Mouse (Mus musculus) cerebral cortex, adult 2 months (tissue): ENCODE data around the gene Fndc5.

Experiments
- WGBS: fragments of 180-500 bp; shearing (Covaris S2); methylation state at CpG from one replicate; pipeline ENCODE4 v1.1.7; 2018; 5-methylcytosine and 5-hydroxymethylcytosine counted together

Fndc5 gene

DNA sequence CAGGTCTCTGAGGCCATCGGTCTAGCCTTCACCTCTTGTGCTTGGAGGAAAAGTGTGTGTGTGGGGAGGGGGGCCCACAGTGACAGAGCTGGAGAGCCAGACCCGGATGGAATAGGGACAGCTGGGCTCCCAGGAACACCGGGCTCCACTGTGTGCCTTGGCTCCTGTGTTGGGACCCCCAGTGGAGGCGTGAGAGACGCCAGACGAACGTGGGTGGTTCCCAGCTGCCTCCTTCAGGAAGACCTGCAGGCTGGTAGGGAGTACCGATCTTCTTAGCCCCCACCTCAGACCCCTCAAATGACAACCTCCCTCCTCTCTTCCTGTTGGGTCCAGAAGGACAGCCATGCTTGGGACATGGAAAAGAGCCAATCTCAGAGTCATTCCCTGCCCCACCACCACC, 14.1 kb upstream of the Fndc5 start:
- 30% methylated on average over 8 of the region's 8 CpGs for WGBS

DNA sequence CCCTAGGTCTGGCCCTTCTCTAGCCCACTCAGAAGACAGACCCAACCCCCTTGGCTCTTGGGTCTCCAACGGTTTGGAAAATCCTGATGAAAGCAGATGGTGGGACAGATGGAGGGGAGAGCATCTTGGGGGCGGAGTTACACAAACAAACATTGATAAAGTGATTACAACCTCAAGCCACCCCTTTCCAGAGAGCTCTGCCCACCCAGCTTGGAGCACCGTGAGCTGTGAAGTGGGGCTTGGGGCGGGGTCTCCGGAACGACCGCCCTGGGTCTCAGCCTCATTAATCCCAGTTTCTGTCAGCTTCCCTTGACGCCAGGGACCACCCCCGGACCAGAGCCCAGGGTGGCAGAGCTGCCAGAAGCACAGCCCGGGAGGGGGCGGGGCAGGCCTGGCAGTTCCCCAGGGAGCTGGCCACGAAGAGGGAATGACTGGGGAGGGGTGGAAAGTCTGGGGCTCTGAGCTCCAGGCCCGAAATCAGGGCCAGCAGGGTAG, 12.1 kb upstream of the Fndc5 start:
- WGBS, result 11% methylated on average over 13 of the region's 13 CpGs

DNA sequence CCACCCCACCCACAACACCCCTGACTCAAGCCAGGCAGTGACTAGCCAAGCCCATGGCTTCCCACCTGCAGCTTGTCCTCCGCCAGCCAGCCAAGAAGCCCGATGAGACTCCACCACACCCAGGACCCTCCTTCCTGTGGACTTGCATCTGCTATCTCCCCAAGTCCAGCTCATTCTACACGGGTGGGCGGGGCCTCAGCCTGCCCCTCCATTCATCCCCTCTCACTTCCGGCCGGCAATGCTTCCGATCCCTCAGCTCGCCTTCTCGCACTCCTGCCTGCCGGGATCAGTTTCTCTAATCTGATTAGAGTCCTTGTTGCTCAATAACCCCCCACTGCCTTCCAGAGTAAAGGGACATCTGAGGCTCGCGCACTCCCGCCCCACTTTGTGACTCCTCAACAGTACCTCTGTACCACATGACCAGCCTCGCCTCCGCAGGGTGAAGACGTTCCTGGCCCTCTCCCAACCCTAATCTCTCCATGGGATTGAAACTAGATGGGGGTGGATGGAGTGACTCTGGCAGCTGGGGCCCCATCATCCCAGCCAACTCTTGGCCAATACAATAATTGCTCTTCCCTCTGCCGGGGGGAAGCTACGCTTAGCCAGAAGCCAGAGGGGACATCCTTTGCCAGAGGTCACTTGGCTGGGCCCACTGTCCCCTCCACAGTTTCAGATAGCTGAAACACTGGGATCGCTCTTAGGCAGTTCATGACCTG, 10.9 kb upstream of the Fndc5 start:
- 29% methylated on average over 19 of the region's 19 CpGs for WGBS

DNA sequence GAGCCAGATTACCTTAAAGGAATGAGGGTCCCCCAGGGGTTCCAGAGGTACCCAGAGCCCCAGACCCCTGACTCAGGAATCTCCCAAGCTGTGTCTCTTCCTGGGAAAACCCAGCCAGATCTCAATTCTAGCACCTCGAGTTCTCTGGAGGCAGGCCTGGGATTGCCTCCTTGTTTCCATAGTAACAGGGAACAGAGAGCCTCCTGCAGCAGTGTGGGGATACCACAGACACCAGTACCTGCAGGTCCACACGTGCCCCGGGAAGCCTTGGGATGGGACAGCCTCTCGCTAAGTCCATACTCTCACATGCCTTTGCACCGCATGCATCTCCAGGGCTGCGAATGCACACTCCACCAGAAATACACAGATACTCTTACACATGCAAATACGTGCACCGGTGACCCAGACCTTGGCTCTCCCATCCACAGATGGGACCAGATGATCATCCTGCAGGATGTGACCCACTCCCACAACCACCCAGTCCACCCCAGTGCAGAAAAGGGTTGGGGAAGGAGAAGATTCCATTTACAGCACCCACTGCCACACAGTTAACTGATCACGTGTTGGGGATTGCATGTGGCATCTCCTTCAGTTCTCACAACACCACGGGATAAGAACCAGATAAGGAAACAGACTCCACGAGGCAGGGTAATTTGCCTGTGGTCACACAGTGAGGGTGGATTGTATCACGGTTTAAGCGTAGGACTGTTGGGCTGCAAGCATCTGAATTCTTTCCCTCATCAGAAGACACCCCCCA, 8.0 kb upstream of the Fndc5 start:
- 33% methylated on average over 13 of the region's 13 CpGs for WGBS

DNA sequence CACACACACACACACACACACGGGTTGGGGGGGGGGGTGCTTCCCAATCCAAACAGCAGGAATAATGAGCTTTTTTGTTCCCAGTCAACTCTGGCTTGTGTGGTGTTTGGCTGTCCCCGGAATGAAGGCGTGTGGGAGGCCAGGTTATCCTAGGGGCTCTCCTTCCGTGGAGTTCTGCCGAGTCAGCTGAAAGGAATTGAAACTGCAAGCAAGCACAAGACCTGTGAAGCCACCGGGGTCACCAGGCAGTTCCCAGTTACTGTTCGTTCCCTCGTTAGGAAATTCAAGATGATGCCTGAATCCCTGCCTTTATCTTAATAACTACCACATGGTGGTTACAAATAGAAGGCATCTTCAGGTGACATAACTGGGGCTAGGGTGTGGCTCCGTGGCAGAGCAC, 7.4 kb upstream of the Fndc5 start:
- 18% methylated on average over 9 of the region's 9 CpGs for WGBS

DNA sequence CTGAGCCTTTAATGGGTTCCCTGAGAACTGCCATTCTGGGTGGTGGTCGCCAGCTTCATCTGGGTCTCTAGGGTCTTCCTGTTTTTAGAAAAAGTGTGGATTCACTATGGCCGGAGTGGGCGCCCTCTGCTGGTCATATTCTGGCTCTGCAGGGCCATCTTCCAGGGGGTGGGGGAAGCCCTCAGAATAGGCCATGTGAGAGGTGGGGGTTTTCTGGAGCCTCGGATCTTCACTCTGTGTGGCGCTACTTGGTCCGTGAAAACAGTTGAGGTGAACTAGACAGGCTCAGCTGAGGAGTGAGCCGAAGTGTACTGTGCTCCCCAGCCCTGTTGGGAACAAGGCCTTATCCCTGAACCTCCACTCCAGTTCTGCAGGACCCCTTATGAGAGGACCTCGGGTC, 6.7 kb upstream of the Fndc5 start:
- WGBS, result 7% methylated on average over 8 of the region's 8 CpGs

DNA sequence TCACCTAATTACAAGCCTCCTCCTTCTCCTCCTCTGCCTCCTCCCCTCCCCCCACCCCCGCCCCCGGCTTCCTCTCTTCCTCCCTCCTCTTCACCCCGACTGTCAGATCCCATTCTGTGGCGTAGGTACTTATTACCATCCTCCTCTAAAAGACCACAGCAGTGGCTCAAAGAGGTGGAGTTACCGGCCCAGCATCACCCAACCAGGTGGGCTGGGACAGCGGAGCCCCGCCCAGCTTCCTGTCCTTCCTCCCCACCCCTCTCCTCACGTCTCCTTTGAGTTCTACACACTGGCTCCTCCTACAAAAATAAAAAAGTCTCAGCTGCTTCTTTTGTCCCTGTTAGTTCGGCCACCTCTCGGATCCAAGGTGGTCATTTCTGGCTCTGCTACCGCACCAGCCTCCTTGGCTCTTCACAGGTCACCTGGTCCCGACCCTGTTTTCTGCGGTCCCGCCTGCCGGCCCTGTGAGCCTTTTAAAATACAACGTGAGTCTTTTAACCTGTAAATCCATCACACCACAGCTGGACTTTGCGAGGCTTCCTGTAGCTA, 6.0 kb upstream of the Fndc5 start:
- 31% methylated on average over 17 of the region's 17 CpGs for WGBS

DNA sequence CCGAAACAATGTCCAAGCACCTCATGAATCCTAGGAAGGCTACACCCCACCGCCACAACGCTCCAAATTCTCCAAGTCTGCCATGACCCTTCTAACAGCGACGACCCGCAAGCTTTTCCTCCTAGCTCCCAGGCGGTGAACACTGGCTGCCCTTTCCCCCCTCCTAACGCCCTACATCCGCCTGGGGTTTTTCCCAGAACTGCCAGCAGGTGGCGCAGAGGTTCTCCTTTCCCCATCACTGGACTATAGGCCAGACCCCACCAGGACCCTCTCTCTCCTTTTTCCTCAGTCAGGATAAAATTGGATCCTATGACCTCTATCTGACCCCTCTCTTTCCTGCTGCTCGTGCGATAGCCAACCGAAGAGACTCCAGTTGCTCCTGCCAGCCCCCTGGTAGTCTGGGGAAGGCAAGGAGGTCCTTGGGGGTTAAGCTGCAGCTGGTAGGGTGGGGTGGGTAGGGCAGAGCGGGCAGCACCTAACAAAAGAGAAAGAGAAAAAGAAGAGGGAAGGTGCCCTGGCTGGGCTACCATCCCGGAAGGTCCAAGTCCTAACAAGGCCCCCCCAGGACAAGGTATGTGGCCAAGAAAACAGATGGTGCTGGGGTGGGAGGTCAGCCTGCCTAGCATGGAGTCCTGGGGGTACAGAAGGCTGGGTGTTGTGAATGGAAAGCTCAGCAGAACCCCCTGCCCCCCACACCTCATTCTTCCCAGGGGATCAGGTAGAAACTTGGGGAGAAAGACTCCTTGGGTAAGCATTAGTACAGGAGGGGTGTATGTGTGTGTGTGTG, 1.8 kb upstream of the Fndc5 start:
- 14% methylated on average over 15 of the region's 15 CpGs for WGBS

DNA sequence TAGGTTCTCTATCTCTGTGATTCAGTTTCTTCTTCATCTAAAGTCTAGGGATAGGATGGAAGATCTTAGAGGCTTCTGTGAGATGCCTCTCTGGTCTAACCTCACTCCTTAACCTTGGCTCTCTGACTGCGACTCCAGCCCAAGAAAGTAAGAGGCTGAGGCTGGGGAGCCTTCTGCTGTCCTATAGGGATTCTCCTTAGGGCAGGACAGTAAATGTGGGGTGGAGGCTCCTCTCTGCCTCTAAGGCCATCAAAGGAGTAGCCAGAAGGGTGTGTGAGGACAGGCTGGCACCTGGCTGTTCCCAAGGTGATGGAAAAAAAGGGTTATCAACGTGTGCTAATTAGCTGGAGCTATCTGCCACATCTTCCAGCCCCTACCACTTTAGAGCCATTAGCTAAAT, 1.2 kb upstream of the Fndc5 start:
- WGBS, result 64% methylated on average over 2 of the region's 2 CpGs

DNA sequence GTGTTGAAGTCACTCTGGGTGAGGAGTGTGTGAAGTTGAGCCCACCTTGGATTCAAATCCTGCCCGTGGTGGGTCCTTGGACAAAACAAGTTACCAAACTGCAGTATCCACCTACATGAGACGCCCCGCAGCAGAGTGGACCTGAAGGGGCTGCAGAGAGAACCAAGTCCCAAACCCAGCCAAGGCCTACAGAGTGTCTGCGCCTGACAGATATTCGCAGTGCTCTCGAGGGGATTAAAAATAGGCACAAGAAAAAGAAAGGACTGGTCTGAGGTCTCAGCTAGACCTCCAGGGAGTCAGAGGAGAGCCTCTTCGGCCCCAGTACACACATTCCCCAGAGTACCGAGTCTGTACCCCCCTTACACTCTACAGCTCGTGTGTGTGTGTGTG, 615 bp upstream of the Fndc5 start:
- 31% methylated on average over 9 of the region's 9 CpGs for WGBS

DNA sequence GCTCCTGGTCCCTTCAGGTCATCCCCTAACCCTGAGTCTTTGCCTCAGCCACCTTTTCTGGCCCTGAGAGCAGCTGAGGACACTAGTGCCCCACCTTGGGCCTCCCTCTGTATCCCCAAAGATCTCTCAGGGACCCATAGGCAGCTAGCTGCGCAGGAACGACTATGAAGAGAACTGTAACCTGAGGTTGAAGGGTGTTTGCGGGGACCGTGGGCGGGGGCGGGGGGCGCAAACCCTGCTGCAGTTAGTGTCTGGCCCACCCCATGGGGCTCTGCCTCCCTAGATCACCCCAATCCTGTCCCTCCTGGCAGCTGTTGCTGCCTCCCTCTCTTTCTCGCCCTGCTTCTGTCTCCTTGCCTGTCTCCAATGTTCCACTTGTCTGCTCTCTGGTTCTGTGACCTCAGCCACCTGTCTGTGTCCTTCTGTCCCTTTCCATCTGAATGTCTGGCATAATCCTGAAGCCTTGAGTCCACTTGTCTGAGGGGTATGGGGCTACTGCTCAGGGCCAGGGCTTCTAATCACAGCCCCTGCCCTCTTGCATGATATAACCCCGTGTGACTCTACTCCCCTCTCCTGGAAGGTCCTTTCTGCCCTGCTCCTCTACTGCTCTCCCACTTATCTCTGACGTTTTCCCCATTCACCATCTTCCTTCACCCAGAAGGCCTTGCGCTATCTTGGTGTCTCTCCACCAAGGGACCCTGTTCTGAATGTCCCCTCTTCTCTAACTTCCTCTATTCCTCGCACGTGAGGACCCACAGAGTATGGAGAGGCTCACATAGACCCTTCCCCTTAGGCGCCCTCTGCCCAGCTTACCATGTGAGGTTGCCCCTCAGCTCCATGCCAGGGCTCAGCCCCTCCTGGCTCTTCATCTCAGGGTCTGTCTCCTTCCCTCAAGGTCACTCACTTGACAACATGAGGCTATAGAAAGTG, 858 bp downstream of the Fndc5 start:
- WGBS, result 60% methylated on average over 14 of the region's 14 CpGs

DNA sequence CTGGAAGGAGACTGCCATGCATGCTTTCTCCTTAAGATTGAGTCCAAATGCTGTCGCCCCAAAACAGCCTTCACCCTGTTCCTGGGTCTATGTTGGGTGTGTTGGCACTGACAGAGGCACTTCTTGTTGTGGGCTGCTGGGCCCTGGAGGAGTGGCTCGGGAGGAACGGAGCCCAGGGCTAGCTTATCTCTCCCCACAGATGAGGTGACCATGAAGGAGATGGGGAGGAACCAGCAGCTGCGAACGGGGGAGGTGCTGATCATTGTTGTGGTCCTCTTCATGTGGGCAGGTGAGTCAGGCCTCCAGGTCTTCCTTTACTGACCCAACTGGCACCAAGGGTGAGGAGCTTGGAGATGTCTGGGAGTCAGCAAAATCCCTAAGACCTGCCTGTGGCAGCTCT, 2.8 kb downstream of the Fndc5 start:
- WGBS, result 84% methylated on average over 5 of the region's 5 CpGs

DNA sequence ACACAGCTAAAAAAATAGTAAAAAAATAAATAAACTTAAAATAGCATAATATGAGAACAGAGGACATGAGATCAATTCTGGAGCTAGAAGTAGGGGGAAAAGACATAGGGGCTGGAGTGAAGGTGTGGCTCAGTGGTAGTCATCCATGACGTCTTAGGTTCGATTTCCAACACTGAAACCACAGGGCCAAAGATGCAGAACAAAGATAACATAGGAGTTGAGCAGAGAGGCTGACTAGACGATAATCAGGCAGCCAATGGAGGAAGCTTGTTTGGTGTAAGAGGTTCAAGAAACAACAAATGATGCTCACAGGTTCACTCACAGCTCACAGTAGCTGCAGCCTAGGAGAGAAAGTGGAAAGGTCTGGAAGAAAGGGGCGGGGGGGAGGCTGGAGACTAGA, 4.0 kb downstream of the Fndc5 start:
- 89% methylated on average over 4 of the region's 4 CpGs for WGBS

DNA sequence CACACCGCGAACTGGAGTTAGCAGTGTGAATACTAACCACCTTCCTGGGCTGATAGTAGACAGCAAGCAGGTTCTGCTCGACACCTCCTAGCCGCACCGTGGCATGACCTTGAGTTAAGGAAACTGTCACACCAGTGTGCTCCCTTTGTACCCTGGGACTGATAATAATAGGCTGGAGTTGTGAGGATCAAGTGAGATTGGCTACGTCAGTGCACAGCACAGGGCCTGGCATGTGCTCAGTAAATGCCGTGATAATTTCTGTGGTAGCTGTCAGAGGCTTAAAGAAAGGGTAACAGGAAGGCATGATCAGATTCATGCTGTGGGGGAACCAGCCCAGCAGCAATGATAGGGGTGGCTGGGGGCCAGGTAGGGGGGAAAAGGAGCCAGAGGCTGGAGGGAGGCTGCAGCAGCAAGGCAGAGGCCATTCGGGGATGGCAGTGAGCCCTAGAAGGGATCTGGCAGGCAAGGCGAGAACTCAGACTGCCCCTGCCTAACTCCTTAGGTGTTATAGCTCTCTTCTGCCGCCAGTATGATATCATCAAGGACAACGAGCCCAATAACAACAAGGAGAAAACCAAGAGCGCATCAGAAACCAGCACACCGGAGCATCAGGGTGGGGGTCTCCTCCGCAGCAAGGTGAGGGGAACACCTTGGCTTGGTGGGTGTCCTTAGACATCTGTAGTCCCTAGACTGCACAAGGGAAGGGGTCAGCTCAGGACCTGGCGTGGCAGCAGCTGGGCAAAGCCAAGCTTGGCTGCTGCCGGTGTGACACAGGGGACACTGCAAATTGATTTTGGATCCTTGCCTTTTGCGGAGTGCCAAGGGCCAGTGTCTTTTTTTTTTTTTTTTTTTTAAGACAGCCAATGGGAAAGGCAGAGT, 5.0 kb downstream of the Fndc5 start:
- WGBS, result 60% methylated on average over 17 of the region's 17 CpGs

DNA sequence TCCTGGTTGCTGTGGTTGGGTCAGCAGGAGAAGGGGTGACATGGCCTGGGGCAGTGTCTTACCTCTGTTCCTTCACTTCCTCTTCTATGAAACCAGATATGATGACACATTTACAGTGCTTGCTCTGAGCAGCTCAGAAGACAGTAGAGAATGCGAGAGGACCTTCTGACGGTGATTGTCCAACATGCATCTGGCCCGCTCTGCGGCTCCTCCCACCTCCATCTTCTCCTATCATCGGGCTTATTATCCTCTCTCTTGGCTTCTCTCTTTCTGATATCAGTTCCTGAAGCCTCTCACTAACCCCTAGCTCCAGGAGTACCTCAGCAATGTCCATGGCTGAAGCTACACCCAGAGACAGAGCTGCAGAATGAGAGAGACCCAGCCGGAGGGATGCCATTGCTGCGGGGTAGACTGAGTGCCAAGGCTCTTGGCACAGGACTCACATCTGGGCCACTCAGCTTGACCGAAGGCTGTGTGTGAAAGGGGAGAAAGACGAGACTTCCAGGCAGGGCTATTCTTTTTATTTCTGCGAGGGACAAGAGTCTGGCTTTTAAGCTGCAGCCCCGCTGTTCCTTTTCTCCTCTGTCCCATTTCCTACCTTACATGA, 5.7 kb downstream of the Fndc5 start:
- WGBS, result 59% methylated on average over 11 of the region's 11 CpGs

DNA sequence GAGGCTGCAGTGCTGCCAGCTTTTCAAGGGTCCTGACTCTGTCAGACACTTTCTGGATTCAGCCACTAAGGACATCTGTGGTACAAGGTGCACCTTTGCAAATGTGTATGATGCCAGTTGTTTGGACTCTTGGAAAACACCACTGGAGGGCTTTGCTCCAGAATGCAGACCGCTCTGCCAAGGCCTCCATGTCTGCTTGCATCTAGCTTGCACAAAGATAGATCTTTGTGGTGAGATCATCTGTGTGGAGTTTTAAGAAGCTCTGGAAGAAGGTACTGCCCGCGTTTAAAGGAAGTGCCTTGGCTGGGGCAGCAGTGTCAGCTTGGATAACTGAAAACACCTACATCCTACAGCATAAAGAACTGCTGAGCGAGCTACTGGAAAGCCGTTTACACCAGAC, 6.7 kb downstream of the Fndc5 start:
- 43% methylated on average over 5 of the region's 5 CpGs for WGBS

DNA sequence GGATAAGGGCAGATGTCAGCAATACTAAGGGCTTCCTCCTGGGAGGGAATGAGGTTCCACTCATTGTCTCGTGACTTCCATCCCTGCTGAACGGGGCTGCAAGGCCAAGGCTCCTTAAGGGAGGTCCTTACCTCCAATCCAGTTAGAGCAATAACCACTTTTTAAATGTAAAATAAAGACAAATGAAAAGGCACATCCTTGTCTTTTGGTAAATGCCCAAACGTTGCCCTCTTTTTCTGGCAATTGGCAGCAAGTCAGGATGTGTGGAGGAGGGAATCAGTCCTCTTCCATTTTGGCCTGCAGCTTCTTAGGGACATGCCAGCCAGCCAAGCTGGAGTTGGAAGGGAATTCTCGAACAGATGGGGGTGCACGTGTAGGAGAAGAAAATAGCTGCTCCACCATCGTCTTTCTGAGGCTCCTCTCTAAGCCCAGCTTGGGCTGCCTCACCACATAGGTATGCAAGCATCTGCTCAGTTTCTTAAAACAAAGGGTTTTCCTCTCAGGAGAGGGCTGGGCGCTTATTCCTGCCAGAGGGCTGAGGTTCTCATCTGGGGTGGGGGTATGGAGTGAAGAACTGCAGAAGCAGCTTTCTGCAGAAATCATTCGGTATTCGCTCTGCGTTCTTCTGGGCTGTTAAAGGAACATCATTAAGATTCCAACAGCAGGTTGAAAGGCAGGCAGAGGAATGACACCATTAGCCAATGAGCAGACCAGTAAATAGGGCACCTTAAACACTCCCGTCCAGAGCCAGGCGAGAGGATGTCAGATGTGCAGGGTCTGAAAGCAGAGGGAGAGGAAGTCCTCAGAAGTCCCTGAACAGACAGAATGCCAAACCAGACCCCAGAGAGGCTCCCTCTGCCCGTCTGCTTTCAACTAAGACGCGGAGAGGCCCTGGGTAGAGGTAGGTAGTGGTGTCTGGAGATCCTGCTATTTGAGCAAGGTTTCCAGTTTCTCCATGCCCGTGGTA, 7.9 kb downstream of the Fndc5 start:
- 25% methylated on average over 16 of the region's 16 CpGs for WGBS

DNA sequence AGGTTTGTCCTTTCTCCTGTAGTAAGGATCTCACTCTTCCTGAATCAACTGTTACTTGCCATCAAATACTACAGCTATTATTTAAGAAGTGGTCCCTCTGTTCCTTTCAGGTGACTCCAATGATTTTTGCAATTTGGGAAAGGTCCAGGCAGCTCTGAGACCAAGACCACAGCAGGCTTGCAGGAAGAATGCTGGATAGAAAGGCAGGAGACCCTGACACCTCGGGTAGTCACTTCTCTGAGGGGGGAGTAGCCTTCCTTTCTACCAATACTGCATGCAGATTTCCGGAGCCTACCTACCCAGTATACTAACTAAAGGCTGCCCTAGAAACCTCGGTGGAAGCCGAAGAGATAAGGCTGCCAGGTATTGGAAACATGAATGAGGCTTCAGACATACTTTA, 8.6 kb downstream of the Fndc5 start:
- 40% methylated on average over 4 of the region's 4 CpGs for WGBS

DNA sequence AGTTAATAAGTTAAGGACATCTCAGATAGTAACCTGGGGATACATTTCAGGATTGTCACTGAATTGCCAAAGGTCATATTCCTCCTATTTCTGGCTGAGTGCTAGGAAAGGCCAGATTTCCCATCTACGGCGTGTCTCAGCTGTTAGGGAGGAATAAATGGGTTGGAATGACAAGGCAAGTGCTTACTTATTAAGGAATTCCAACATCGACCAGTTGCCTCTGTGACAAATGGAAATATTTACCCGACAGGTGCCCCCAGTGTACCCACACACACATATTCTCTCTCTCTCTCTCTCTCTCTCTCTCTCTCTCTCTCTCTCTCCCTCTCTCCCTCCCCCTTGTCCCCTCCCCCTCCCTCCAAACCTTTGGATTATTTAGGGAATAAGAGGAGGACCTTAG, 9.1 kb downstream of the Fndc5 start:
- 59% methylated on average over 4 of the region's 4 CpGs for WGBS
